Mouse (Mus musculus): ENCODE measurements around the gene Tubgcp2.

Tubgcp2 gene

GRCm38 (mm10) chr7:140048361-140049114, 12.1 kb upstream of the Tubgcp2 start, which contains the start of gene Msx3:
Gene Msx3, minus strand, starts transcription at chr7:140049089.
- in situ Hi-C loops (cut with MboI, MseI), result loop anchor here in 1 of 2 experiments (5.0 kb wide), 1 partner anchor 56 kb away; the partner anchor contains the start of gene Adam8

- in situ Hi-C loops (cut with MboI, MseI), result loop anchor here in 1 of 2 experiments (5.0 kb wide), 1 partner anchor 56 kb away; the partner anchor contains the start of gene Adam8
Measured at GRCm38 (mm10) chr7:140047811-140048311, 11.4 kb upstream of the Tubgcp2 start.

GRCm38 (mm10) chr7:140045546-140045945, 9.1 kb upstream of the Tubgcp2 start:
- in situ Hi-C loops (cut with MboI, MseI), result loop anchor here in 1 of 2 experiments (5.0 kb wide), 1 partner anchor 53 kb away; the partner anchor contains the start of gene Adam8

DNA sequence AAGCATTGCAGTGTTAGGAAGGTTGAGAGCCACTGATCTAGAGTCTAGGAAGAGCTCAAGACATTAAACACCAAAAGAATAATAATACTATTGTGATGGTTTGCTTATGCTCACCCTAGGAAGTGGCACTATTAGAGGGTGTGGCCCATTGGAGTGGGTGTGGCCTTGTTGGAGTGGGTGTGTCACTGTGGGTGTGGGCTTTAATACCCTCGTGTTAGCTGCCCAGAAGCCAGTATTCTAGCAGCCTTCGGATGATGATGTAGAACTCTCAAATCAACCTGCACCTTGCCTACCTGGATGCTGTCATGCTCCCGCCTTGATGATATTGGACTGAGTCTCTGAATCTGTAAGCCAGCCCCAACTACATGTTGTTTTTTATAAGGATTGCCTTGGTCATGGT, 6.3 kb upstream of the Tubgcp2 start:
- in situ Hi-C loops (cut with MboI, MseI), result no loop called here

- in situ Hi-C loops (cut with MboI, MseI), result no loop called here
Measured at GRCm38 (mm10) chr7:140037171-140037555, 694 bp upstream of the Tubgcp2 start.

DNA sequence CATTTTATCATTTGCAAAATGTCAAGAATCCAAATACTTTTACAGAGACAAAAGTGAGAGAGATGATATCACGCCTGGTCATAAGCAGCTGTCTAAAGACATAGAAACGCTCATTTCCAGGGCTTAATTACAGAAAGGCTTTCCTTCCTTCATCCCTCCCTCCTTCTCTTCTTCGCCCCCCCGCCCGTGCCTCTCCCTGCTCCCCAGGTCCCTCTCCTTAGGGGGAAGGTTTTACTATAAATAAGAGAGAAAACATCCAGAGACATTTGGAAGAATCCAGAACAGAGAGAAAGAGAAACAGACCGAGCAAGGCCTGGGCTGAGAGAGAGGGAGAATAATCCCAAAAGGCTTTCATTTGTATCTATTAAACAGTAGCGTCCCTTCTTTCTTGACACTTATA, 1.0 kb downstream of the Tubgcp2 start:
- in situ Hi-C loops (cut with MboI, MseI), result no loop called here

- in situ Hi-C loops (cut with MboI, MseI), result no loop called here
Measured at GRCm38 (mm10) chr7:140033386-140033785, 3.1 kb downstream of the Tubgcp2 start.

DNA sequence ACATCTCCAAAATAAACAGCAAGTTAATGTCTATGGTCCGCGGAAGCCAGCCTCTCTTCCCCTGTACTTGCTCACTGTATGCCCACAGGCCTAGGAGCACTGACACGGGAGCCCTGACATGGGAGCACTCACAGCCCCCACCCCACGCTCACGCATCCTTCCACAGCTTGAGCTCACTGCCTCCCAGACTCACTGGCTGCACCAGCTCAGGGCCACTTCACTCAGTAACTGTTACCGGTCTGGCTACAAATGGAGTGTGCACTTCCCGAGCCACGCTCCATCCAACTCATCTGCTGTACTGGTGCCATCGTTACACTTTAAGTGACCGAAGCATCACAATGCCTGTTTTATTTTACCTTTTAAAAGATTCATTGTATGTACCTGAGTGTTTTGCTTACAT, 4.1 kb downstream of the Tubgcp2 start:
- in situ Hi-C loops (cut with MboI, MseI), result no loop called here

GRCm38 (mm10) chr7:140031771-140032170, 4.7 kb downstream of the Tubgcp2 start:
- in situ Hi-C loops (cut with MboI, MseI), result no loop called here

DNA sequence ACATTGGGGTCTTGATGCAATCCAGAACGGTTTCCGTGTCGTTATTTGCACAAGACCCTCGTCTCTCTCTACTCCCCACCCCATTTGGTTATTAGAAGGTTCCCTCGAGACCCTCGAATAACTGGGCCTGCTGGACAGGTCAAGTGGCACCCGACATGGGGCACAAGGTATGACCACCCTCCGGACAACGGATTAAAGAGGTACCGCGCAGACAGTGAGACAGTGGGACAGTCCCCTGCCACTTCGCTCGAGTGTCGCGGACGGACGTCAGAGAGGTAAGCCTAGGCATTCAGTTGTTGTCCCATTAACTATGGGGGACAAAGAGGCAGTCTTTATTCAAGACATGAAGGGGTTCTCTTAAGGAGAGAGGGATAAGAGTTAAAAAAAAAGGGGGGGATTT, 25.1 kb downstream of the Tubgcp2 start:
- in situ Hi-C loops (cut with MboI, MseI), result no loop called here

DNA sequence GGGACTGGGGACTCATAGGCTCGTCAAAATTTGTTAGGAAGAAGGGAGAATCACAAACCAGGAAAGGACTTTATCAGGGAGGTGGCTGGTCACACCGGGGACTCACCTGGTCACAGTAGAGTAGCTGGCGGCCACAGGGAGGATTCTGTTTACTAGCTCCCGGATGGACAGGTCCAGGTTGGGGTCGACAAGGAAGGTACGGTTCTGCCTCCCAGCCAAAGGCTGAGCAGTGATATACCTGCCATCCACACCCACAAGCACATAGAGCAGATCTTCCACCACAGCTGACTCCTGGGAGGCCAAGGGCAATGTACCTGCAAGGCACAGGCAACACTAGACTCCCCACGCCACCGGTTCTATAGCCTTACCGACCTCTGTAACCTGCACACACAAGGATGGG, 28.7 kb downstream of the Tubgcp2 start:
- in situ Hi-C loops (cut with MboI, MseI), result no loop called here

- in situ Hi-C loops (cut with MboI, MseI), result no loop called here
Measured at GRCm38 (mm10) chr7:140006861-140007611, 29.4 kb downstream of the Tubgcp2 start.

DNA sequence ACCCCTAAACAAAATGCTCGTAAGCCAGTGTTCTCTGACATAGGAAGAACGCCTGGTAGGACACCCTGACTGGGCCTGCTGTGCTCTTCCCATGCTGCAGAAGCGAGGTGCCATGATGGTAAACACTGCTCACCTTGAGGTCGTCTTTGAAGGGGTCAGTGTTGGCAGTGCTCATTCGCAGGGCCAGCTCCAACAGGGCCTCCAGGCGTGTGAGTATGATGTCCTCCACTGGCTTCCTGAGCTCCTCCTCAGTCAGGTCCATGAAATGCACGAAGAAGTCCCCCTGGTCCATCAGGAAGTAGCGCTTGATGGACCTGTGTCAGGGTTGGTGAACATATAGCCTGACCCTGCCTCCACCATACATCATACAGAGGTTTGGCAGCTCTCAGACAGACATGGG, 31.8 kb downstream of the Tubgcp2 start:
- in situ Hi-C loops (cut with MboI, MseI), result no loop called here

DNA sequence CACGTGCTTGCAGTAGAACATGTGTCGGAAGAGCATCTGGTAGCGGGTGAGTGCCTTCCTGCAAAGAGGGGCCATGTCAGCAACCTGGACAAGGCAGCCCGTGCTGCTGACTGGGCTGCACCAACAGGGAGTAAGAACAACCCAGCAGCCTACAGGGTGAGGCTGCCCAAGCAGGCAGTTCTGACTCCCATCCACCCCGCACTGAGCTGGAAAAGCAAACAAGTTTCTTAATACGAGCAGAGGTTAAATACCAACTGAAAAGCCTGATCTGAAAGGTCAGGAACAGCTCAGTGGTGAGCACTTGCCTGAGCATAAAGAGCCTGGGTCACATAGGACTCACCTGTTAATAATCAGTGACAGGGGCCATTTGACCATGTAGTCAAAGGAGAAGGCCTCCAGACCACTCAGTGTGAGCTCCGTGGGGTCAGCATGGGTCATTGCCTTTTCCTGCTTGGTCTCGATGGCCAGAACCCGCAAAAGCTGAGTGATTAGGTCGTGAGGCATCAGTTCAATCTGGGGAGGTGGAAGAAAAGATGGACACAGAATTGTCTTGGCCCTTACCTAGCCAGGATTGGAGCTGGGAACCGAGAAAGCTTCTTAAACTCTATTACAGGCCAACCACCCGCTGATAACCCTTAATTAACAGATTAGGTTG, 35.3 kb downstream of the Tubgcp2 start:
- in situ Hi-C loops (cut with MboI, MseI), result no loop called here

- in situ Hi-C loops (cut with MboI, MseI), result loop anchor here (5.0 to 10.0 kb wide), 2 partner anchors 92 to 294 kb away; no protein-coding TSS in a partner anchor
Measured at GRCm38 (mm10) chr7:139998691-139999350, 37.6 kb downstream of the Tubgcp2 start.

DNA sequence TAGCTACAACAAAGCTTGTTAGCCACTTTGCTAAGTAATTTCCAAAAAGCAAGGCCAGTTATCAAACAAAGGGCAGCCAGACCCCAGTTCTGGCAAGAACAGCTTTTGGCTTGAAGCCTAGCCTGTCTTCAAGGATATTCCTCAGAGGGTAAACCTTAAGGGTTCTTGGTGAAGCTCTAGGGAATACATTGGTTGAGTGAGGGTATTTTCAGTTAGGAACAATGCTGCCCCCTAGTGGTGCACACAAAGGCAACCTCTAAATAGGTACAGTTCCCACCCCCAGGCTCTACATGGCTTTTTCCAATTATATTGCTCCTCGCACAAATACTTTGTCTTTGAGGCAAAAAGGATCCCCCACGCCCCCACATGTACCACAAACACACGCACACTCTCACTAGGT, 41.8 kb downstream of the Tubgcp2 start:
- in situ Hi-C loops (cut with MboI, MseI), result loop anchor here (5.0 to 10.0 kb wide), 4 partner anchors 52 to 290 kb away; partner anchors contain the start of genes Msx3 (in 1 of the 2) and Utf1 (in 1 of the 2)

- in situ Hi-C loops (cut with MboI, MseI), result loop anchor here (5.0 to 10.0 kb wide), 3 partner anchors 52 to 289 kb away; partner anchors contain the start of genes Msx3 (in 1 of the 2) and Utf1 (in 1 of the 2)
Measured at GRCm38 (mm10) chr7:139994202-139994601, 42.3 kb downstream of the Tubgcp2 start.

DNA sequence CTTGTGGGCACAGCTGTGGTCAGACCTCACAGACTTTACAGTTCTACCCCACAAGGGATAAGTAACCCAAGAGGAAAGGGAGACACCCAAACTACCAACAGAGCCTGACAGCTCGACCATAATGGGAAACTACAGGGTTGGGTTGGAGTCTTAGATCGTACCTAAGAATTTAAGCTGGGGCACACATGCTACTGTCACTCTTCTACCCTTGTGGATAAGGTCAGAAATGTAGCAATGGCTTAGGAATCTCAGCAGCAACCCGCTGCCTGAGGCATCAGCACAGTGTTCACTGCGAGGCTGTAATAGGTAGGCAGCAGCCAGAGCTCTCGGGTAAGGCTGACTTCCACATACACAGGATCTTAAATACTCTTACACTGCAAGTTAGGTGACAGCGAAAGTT, 42.9 kb downstream of the Tubgcp2 start:
- in situ Hi-C loops (cut with MboI, MseI), result loop anchor here (5.0 to 10.0 kb wide), 3 partner anchors 51 to 289 kb away; partner anchors contain the start of genes Msx3 (in 1 of the 2) and Utf1 (in 1 of the 2)

DNA sequence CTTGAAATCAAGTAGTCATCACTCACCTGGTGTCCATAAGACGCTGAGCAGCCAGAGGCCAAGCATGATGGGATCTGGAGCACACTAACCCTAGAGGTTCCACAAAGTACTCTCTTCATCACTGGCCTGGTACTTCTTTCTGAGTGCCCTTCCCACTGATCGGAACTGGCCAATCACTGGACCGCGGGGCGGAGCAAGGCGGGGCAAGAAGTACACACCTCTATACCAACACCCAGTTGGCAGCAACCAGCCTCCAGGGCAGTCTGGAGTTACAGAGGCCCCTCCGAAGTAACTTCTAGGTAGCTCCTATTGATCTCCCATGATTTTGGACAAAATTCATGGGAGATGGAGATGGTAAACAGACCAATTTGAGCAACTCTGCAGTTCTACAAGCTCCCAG, 44.1 kb downstream of the Tubgcp2 start, which contains the start of gene Adam8:
TSS of gene Adam8 (minus strand) at position 157 of the 400 bp plus-strand sequence.
- in situ Hi-C loops (cut with MboI, MseI), result loop anchor here (5.0 to 10.0 kb wide), 3 partner anchors 50 to 288 kb away; partner anchors contain the start of genes Msx3 (in 1 of the 2) and Utf1 (in 1 of the 2)

- in situ Hi-C loops (cut with MboI, MseI), result loop anchor here (5.0 to 10.0 kb wide), 3 partner anchors 49 to 286 kb away; partner anchors contain the start of genes Msx3 (in 1 of the 2) and Utf1 (in 1 of the 2)
Measured at GRCm38 (mm10) chr7:139990864-139991394, 45.5 kb downstream of the Tubgcp2 start.

Measured in T-helper 17 cell (primary cell).